Mouse (Mus musculus): ENCODE data around the gene Acot6. TPM values are rescaled to one million over a fixed set of nuclear protein-coding genes. Genes with fewer than 3 reads are reported as not detected.

The Acot6 gene
- total RNA-seq (2023) = 1 to 10 TPM in 1 of 2 experiments, under 1 TPM in 1; 0.95 to 1.1 TPM

GRCm38 (mm10) chr12:84100604-84101492 lies at the start of gene Acot6:
Acot6 (plus strand) TSS chr12:84100654.

GRCm38 (mm10) chr12:84051937-84052474 lies 48.4 kb upstream of the Acot6 start, which contains the start of gene Acot3:
Acot3 (plus strand) TSS chr12:84052144.

GRCm38 (mm10) chr12:84068986-84069385 lies 31.5 kb upstream of the Acot6 start, which contains the start of gene Acot5:
Acot5 (plus strand) TSS chr12:84069325.

GRCm38 (mm10) chr12:84114153-84114994 lies 13.9 kb downstream of the Acot6 start, which contains the start of gene Dnal1:
Dnal1 (plus strand) TSS chr12:84114366.

GRCm38 (mm10) chr12:84147954-84148621 lies 47.6 kb downstream of the Acot6 start, which contains the start of gene Pnma1:
Pnma1 (minus strand) TSS chr12:84148489.

Other genes with a start within 250 kb of the Acot6 start
- 10 to 100 TPM; 41.2 to 46.6 TPM for gene Numb, start 178.7 kb upstream of the Acot6 start, total RNA-seq (2023)
- 10 to 100 TPM; 15.1 to 17.3 TPM for gene Riox1, start 150.0 kb upstream of the Acot6 start, total RNA-seq (2023)
- not detected for gene Heatr4, start 115.8 kb upstream of the Acot6 start, total RNA-seq (2023)
- 10 to 100 TPM; 27.3 to 28.6 TPM for gene Acot2, start 112.8 kb upstream of the Acot6 start, total RNA-seq (2023)
- 1 to 10 TPM; 1.8 to 3.1 TPM for gene Acot1, start 91.2 kb upstream of the Acot6 start, total RNA-seq (2023)
- gene Acot4, start 62.3 kb upstream of the Acot6 start, total RNA-seq (2023) = not detected
- gene Gm49366, start 61.7 kb upstream of the Acot6 start, total RNA-seq (2023) = not detected
- not detected for gene Acot3, start 48.5 kb upstream of the Acot6 start, total RNA-seq (2023)
- not detected for gene Acot5, start 31.3 kb upstream of the Acot6 start, total RNA-seq (2023)
- gene Dnal1, start 13.7 kb downstream of the Acot6 start, total RNA-seq (2023) = 1 to 10 TPM in 1 of 2 experiments, under 1 TPM in 1; 0.46 to 1.5 TPM
- gene Pnma1, start 47.8 kb downstream of the Acot6 start, total RNA-seq (2023) = 10 to 100 TPM in 1 of 2 experiments, 1 to 10 TPM in 1; 9.5 to 12.0 TPM
- gene Elmsan1, start 118.2 kb downstream of the Acot6 start, total RNA-seq (2023) = 100 to 1,000 TPM; 170 to 178 TPM
- 10 to 100 TPM; 18.9 to 25.4 TPM for gene Ptgr2, start 184.6 kb downstream of the Acot6 start, total RNA-seq (2023)
- 10 to 100 TPM; 61.2 to 62.8 TPM for gene Zfp410, start 216.2 kb downstream of the Acot6 start, total RNA-seq (2023)